Mouse (Mus musculus) lung, postnatal 25 days (tissue): Measurements from ENCODE around the gene Eva1b.
A peak's percentile ranks its signal among the peaks of the same experiment; 100 is the strongest.

Experiments used
- DNase-seq: peaks from one replicate; pipeline ENCODE4 v3.0.0; 2022; ENCODE audit warnings: low spot score

The Eva1b gene

GRCm38 (mm10) chr4:126147533-126148160 lies at the start of gene Eva1b:
Gene Eva1b, plus strand, starts transcription at chr4:126147744.
- DNase-seq = peak; percentile 78

- DNase-seq = no peak
Measured at GRCm38 (mm10) chr4:126099365-126099764, 48.2 kb upstream of the Eva1b start.

- no peak for DNase-seq
Measured at GRCm38 (mm10) chr4:126100764-126101163, 46.8 kb upstream of the Eva1b start.

GRCm38 (mm10) chr4:126102061-126102841 lies 45.3 kb upstream of the Eva1b start:
- DNase-seq = peak; percentile 61

- peak; percentile 97 for DNase-seq
Measured at GRCm38 (mm10) chr4:126103057-126103581, 44.4 kb upstream of the Eva1b start.

- peak; percentile 98 for DNase-seq
Measured at GRCm38 (mm10) chr4:126103590-126104068, 43.9 kb upstream of the Eva1b start, which contains the start of gene Stk40. Gene Stk40, plus strand, starts transcription at chr4:126103957.

- DNase-seq = peak; percentile 41
Measured at GRCm38 (mm10) chr4:126104261-126105075, 43.1 kb upstream of the Eva1b start.

GRCm38 (mm10) chr4:126105131-126105783 lies 42.3 kb upstream of the Eva1b start:
- DNase-seq = no peak

GRCm38 (mm10) chr4:126108061-126108740 lies 39.3 kb upstream of the Eva1b start:
- no peak for DNase-seq

- DNase-seq = peak; percentile 69
Measured at GRCm38 (mm10) chr4:126109613-126110373, 37.8 kb upstream of the Eva1b start.

GRCm38 (mm10) chr4:126110374-126111152 lies 37.0 kb upstream of the Eva1b start:
- DNase-seq = peak; percentile 91

GRCm38 (mm10) chr4:126111153-126111549 lies 36.4 kb upstream of the Eva1b start:
- DNase-seq = no peak

GRCm38 (mm10) chr4:126113243-126113642 lies 34.3 kb upstream of the Eva1b start:
- no peak for DNase-seq

GRCm38 (mm10) chr4:126113943-126114342 lies 33.6 kb upstream of the Eva1b start:
- DNase-seq = peak; percentile 58

GRCm38 (mm10) chr4:126115411-126115810 lies 32.1 kb upstream of the Eva1b start:
- no peak for DNase-seq

- no peak for DNase-seq
Measured at GRCm38 (mm10) chr4:126115871-126116521, 31.5 kb upstream of the Eva1b start.

GRCm38 (mm10) chr4:126117116-126117515 lies 30.4 kb upstream of the Eva1b start:
- DNase-seq = no peak

- DNase-seq = no peak
Measured at GRCm38 (mm10) chr4:126118651-126119050, 28.9 kb upstream of the Eva1b start.

- DNase-seq = no peak
Measured at GRCm38 (mm10) chr4:126119051-126119450, 28.5 kb upstream of the Eva1b start.
